ENCODE assay signal across 8 mouse cellular contexts in genomic region chr8:120539381-120539774, GRCm38 (mm10). TPM values are rescaled to one million over a fixed set of nuclear protein-coding genes. Genes with fewer than 3 reads are reported as not detected.
DNase-seq lines count a peak whose midpoint lies in the region; ATAC-seq and TF ChIP-seq lines count a peak whose summit lies in the region.

No protein-coding gene starts in this region.

- peak overlapping the region; percentile 97 for H3K27ac ChIP-seq in heart, embryonic 10.5 days
- peak overlapping the region; percentile 73 for H3K27ac ChIP-seq in limb, embryonic 14.5 days (replicated peaks; ENCODE audit: low read depth, low read length)

- DNase-seq in adrenal gland, adult 2 months = peak; percentile 52
- DNase-seq in adrenal gland, adult 8-10 months = no peak
- DNase-seq in MN1 (ENCODE audit: low spot score) = peak; percentile 76
- DNase-seq in heart, embryonic 10.5 days (ENCODE audit: low spot score) = no peak
- no peak for DNase-seq in limb, embryonic 14.5 days (ENCODE audit: low spot score)
- DNase-seq in monocyte, adult 2 months (ENCODE audit: low read depth in 1 of 2, low spot score in 2 of 2) = peak; percentile 66 to 69
- no peak for DNase-seq in right cerebral cortex, postnatal 14 days
- DNase-seq in frontal cortex, postnatal 25 days (ENCODE audit: low spot score in 2 of 2) = no peak

- TF ChIP-seq POLR2A in limb, embryonic 14.5 days (IDR thresholded peaks at IDR 0.05; ENCODE audit: borderline replicate concordance, extremely low read depth, insufficient read depth, insufficient read length) = no peak

- no peak for ATAC-seq in limb, embryonic 14.5 days (ENCODE audit: low FRiP score, low read depth)

- peak overlapping the region; percentile 99 for H3K4me2 ChIP-seq in limb, embryonic 14.5 days (replicated peaks; ENCODE audit: low read depth, low read length, severe bottlenecking)

- WGBS in heart, embryonic 10.5 days = 31% methylated on average over 6 of the region's 6 CpGs
- 33% methylated on average over 6 of the region's 6 CpGs for WGBS in limb, embryonic 14.5 days

- H3K9ac ChIP-seq in limb, embryonic 14.5 days (ENCODE audit: low read depth, low read length, severe bottlenecking) = 0 out of 2 replicates have a peak overlapping the region, but pooled peaks have one; percentile 21

- H3K4me1 ChIP-seq in heart, embryonic 10.5 days = peaks cover 98% of the 10 kb centered on the region
- H3K4me1 ChIP-seq in limb, embryonic 14.5 days (ENCODE audit: control insufficient read depth, insufficient read depth, low read length) = peaks cover 65% of the 10 kb centered on the region

- peak overlapping the region; percentile 83 for H3K4me3 ChIP-seq in heart, embryonic 10.5 days
- H3K4me3 ChIP-seq in limb, embryonic 14.5 days (replicated peaks; ENCODE audit: low read length) = peak overlapping the region; percentile 55; the same call in 1 of the 2 replicates

- H3K27me3 ChIP-seq in heart, embryonic 10.5 days (ENCODE audit: insufficient read depth, poor library complexity, severe bottlenecking) = 0 out of 2 replicates have a peak, but pooled peaks cover 6% of the 10 kb centered on the region
- no peaks in the 10 kb centered on the region for H3K27me3 ChIP-seq in limb, embryonic 14.5 days (ENCODE audit: control insufficient read depth, insufficient read depth, low read length)

- no peaks in the 10 kb centered on the region for H3K36me3 ChIP-seq in heart, embryonic 10.5 days
- H3K36me3 ChIP-seq in limb, embryonic 14.5 days (ENCODE audit: control insufficient read depth, insufficient read depth, low read length) = no peaks in the 10 kb centered on the region

- H3K9me3 ChIP-seq in heart, embryonic 10.5 days = no peaks in the 10 kb centered on the region
- no peaks in the 10 kb centered on the region for H3K9me3 ChIP-seq in limb, embryonic 14.5 days (ENCODE audit: control insufficient read depth, low read length)

RNA-seq across cellular contexts. Expression of gene Gins2, which starts 49.7 kb away (rescaled TPM):
- total RNA-seq in adrenal gland, adult 2 months (2021) = 1 to 10 TPM; 3.8 to 5.7 TPM
- polyA plus RNA-seq in adrenal gland, adult 2 months (2012; rRNA removed) = 7.8 and 8.7 TPM in 2 replicates
- total RNA-seq in adrenal gland, adult 8-10 months (2022) = 1 to 10 TPM; 5.2 to 10.0 (median 6.5) TPM
- 106 and 125 TPM in 2 replicates for polyA plus RNA-seq in heart, embryonic 10.5 days (2016; fragmentation: Nextera tagmentation; extraction: Ambion mirVana)
- 72.3 and 97.9 TPM in 2 replicates for polyA plus RNA-seq in limb, embryonic 14.5 days (2012; rRNA removed)
- 92.4 and 107 TPM in 2 replicates for polyA plus RNA-seq in limb, embryonic 14.5 days (2014; fragmentation: Nextera tagmentation; extraction: Ambion mirVana)

Comparison
In these comparisons a context has a peak if more than half of its experiments do, and no peak if none do; other contexts are left out.
1. DNase-seq: peak in adrenal gland, adult 2 months (single experiment), MN1 (single experiment) and monocyte, adult 2 months (2 of 2); none in adrenal gland, adult 8-10 months (single experiment), heart, embryonic 10.5 days (single experiment), limb, embryonic 14.5 days (single experiment), right cerebral cortex, postnatal 14 days (single experiment) and frontal cortex, postnatal 25 days (0 of 2).